Mouse (Mus musculus): ENCODE measurements around the gene Dld. TPM values are rescaled to one million over a fixed set of nuclear protein-coding genes. Genes with fewer than 3 reads are reported as not detected.

Gene Dld
- polyA plus RNA-seq (2012; rRNA removed): 8.2 and 15.9 TPM in 2 replicates

DNA sequence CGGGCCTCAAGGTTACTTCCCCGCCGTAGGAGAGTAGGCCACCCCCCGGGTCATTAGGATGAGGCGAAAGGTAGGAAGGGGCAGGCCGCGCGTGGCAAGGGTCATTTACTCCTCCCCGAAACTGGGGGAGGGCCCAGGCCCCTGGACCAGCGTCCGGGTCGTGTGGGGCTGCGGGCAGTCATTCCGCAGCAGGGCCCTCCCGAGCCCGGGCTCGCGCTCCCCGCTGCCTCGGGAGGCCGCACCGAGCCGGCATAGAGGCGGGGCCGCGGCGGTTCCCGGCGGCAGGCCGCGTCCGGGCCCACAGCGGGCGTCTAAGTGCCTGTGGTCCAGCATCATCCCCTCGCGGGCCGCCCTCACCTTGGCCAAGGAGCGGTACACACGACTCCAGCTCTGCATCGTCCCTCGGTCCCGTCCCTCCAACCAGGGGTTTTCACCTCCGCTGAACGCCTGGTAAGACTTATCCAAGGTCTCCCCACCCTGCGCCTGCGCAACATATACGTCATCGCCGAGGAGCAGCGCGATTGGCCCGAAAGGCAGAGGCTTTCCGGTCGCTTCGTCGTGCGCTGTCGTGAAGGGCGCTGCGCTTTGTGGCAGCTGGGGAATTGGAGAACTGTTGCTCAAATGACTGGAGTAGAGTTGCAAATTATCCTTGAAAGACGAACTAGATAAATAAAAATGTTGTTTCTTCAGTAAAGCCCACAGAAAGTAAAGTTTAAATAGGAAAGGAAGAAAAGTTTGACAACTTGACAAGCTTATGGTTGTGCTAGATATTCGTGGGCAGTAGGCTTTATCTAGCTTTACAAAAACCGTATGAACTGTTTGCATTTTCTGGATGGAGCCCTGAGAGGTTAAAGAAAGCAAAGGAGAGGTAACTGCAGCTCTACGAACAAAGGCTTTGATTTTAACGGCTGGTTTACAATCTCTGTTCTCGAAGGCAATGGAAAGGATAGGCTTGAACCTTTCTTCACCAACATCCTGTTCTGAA lies at the start of gene Dld:
Gene Dld (minus strand): TSS at position 510 of the 985 bp plus-strand sequence.
- peak within 1 kb of the TSS; percentile 87 for H3K4me3 ChIP-seq (replicated peaks; ENCODE audit: extremely low read depth, low read depth, low read length)
- DNase-seq: peak; percentile 94
- TF ChIP-seq POLR2A (IDR thresholded peaks at IDR 0.05; ENCODE audit: borderline replicate concordance, extremely low read depth, low read depth, low read length) (peak; percentile 90; the same call in 1 of the 2 replicates), CTCF (IDR thresholded peaks at IDR 0.05; ENCODE audit: insufficient read depth, low read length) (no peak)
- 5% methylated on average over 66 of the region's 66 CpGs for WGBS
- peaks cover 4% of the 10 kb centered on the region; the same call in 1 of the 2 replicates for H3K4me1 ChIP-seq (ENCODE audit: control insufficient read depth, insufficient read depth, low read length)

DNA sequence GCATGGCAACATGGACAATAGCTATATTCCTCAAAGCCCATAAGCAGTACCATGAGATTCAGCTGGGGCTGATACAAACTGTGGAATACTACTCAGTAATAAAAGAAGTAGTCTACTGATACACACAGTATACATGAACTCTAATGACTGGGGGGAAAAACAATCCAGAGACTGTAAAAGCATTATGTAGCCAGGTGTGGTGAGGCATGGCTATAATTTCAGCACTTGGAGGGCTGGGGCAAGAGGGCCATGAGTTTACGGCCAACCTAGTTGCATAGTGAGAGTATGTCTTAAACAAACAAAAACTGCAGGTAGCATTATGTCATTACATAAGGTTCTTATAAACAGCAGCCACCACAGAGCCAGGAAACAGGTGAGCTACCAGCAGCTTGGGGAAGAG lies 49.6 kb upstream of the Dld start:
- no peaks in the 10 kb centered on the region for H3K4me1 ChIP-seq (ENCODE audit: control insufficient read depth, insufficient read depth, low read length)
- WGBS: 69% methylated on average over 1 of the region's 1 CpGs
- H3K4me3 ChIP-seq (replicated peaks; ENCODE audit: extremely low read depth, low read depth, low read length): no peak overlapping the region
- TF ChIP-seq POLR2A (IDR thresholded peaks at IDR 0.05; ENCODE audit: borderline replicate concordance, extremely low read depth, low read depth, low read length): no peak
- TF ChIP-seq CTCF (IDR thresholded peaks at IDR 0.05; ENCODE audit: insufficient read depth, low read length): no peak
- no peak for DNase-seq

DNA sequence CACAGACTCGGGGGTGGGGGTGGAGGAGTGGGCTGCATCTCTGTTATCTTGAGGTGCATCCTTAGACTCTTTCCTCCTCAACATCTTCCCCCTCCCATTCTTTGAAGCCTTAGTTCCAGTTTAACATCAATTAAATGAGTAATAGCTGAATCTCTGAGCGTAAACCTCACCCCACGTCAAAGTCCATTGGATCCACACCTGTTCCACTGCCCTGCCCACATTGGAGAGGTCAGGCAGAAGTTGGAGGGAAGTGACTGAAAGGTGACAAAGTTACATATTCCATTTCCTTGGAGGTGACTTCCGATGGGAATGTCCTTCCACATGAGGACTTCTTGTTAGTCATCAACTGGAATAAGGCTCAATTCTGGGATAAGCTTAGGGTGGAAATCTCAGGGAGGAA lies 46.5 kb upstream of the Dld start:
- Histone ChIP-seq H3K4me1 (ENCODE audit: control insufficient read depth, insufficient read depth, low read length) (no peaks in the 10 kb centered on the region), H3K4me3 (replicated peaks; ENCODE audit: extremely low read depth, low read depth, low read length) (no peak overlapping the region)
- TF ChIP-seq POLR2A (IDR thresholded peaks at IDR 0.05; ENCODE audit: borderline replicate concordance, extremely low read depth, low read depth, low read length) (no peak), CTCF (IDR thresholded peaks at IDR 0.05; ENCODE audit: insufficient read depth, low read length) (no peak)
- WGBS: 83% methylated on average over 4 of the region's 4 CpGs
- DNase-seq: no peak

DNA sequence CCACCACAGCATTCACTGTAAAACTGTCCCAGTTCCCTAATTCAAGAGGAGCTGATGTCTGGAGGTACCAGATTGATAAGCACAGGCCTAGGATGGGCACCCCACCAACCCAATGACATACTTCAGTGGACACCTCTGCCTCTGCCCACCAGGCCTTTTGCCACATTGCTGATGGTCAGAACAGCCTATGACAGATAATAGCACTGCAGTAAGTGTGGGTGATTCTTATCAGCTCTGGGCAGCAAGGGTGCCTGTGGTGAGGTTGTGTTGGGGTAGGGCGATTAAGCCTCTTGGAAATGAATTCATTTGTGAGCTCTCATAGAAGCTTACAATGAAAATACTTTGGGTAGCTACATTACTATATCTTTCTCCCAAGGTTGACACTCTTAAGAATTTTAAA lies 44.6 kb upstream of the Dld start:
- H3K4me3 ChIP-seq (replicated peaks; ENCODE audit: extremely low read depth, low read depth, low read length): no peak overlapping the region
- no peak for DNase-seq
- 90% methylated on average over 1 of the region's 1 CpGs for WGBS
- no peaks in the 10 kb centered on the region for H3K4me1 ChIP-seq (ENCODE audit: control insufficient read depth, insufficient read depth, low read length)
- TF ChIP-seq CTCF (IDR thresholded peaks at IDR 0.05; ENCODE audit: insufficient read depth, low read length) (no peak), POLR2A (IDR thresholded peaks at IDR 0.05; ENCODE audit: borderline replicate concordance, extremely low read depth, low read depth, low read length) (no peak)

DNA sequence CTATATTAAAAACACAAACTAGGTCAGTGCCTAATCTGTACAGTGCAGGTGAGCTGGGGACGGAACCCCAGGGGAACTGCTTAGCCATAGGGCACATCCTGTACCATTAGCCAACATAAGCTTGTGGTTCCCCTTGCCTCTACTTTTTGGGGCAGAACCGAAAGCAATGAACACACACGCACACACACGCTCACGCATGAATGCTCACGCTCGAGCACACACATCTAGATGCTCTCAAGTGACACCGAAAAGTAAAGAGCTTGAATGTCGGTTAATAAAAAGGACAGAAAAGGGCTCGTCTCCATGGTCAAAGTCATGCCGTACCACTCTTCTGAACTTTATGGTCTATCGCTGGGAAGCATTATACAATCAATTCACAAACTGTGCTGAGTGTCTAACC lies 40.4 kb upstream of the Dld start:
- Histone ChIP-seq H3K4me3 (replicated peaks; ENCODE audit: extremely low read depth, low read depth, low read length) (no peak overlapping the region), H3K4me1 (ENCODE audit: control insufficient read depth, insufficient read depth, low read length) (0 out of 2 replicates have a peak, but pooled peaks cover 2% of the 10 kb centered on the region)
- no peak for TF ChIP-seq POLR2A (IDR thresholded peaks at IDR 0.05; ENCODE audit: borderline replicate concordance, extremely low read depth, low read depth, low read length)
- TF ChIP-seq CTCF (IDR thresholded peaks at IDR 0.05; ENCODE audit: insufficient read depth, low read length): no peak
- 92% methylated on average over 12 of the region's 12 CpGs for WGBS
- DNase-seq: no peak

DNA sequence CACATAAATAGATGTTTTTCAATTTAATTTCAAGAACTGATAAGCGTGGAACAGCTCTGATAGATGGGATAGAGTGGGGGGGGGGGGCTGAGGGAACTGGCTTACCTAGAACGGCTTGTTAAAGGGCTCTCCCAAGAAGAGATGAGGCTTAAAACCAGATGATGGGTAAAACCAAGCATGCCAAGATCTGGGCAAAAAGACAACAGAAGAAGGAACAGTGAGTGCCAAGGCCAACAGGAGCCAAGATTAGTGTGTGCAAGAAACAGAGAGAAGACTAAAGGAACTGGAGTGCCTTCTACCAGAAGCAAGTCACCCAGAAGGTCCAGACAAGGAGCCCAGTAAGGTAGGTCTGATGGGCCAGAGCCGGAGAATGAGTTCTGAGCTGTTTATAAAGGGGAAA lies 39.3 kb upstream of the Dld start, which contains the start of gene Slc26a3:
Gene Slc26a3 (plus strand): TSS at position 301 of the 400 bp plus-strand sequence.
- no peak within 1 kb of the TSS for H3K4me3 ChIP-seq (replicated peaks; ENCODE audit: extremely low read depth, low read depth, low read length)
- no peak for TF ChIP-seq CTCF (IDR thresholded peaks at IDR 0.05; ENCODE audit: insufficient read depth, low read length)
- TF ChIP-seq POLR2A (IDR thresholded peaks at IDR 0.05; ENCODE audit: borderline replicate concordance, extremely low read depth, low read depth, low read length): no peak
- WGBS: 90% methylated on average over 3 of the region's 3 CpGs
- 0 out of 2 replicates have a peak, but pooled peaks cover 2% of the 10 kb centered on the region for H3K4me1 ChIP-seq (ENCODE audit: control insufficient read depth, insufficient read depth, low read length)
- DNase-seq: no peak

DNA sequence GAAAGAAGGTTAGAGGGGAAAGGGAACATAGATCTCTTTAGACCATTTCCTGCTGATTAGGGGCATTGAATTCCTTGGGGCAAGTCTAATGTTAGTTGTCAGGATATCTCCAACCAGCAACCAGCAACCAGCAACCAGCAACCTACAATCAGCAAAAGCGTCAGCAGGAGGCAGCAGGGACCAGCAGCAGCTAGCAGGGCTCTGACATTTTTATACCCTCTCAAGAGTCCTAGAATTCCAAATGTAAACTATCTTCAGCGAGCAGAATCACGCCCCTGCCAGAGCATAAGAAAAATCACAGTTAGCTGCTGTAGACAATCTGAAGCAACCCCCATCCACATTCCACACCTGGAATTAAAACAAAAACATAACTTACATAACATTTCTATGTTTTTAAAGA lies 36.0 kb upstream of the Dld start:
- WGBS: 35% methylated on average over 3 of the region's 3 CpGs
- TF ChIP-seq CTCF (IDR thresholded peaks at IDR 0.05; ENCODE audit: insufficient read depth, low read length): peak; percentile 44; the same call in 1 of the 2 replicates
- no peak for TF ChIP-seq POLR2A (IDR thresholded peaks at IDR 0.05; ENCODE audit: borderline replicate concordance, extremely low read depth, low read depth, low read length)
- Histone ChIP-seq H3K4me1 (ENCODE audit: control insufficient read depth, insufficient read depth, low read length) (peaks cover 2% of the 10 kb centered on the region; the same call in 1 of the 2 replicates), H3K4me3 (replicated peaks; ENCODE audit: extremely low read depth, low read depth, low read length) (no peak overlapping the region)
- no peak for DNase-seq

DNA sequence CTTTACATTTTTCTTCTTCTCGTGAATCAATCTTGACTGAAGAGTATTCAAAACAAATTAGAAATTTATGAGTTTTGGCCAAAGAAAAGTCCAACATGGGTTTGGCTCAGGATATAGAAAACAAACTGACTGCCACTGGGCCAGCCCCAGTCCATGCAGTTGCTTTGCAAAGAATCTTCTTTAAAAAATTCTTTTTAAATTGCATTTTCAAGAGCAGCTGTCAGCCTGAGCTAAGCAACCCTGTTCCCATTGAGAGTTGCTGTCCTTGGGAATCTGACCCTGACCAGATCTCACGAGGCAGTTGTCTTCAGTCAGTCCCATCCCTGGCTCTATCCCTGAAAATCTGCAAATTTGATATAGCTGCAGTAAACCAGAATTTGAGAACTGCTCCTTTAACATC lies 31.2 kb upstream of the Dld start:
- 29% methylated on average over 2 of the region's 2 CpGs for WGBS
- H3K4me1 ChIP-seq (ENCODE audit: control insufficient read depth, insufficient read depth, low read length): peaks cover 2% of the 10 kb centered on the region; the same call in 1 of the 2 replicates
- TF ChIP-seq POLR2A (IDR thresholded peaks at IDR 0.05; ENCODE audit: borderline replicate concordance, extremely low read depth, low read depth, low read length) (no peak), CTCF (IDR thresholded peaks at IDR 0.05; ENCODE audit: insufficient read depth, low read length) (no peak)
- no peak overlapping the region for H3K4me3 ChIP-seq (replicated peaks; ENCODE audit: extremely low read depth, low read depth, low read length)
- no peak for DNase-seq

DNA sequence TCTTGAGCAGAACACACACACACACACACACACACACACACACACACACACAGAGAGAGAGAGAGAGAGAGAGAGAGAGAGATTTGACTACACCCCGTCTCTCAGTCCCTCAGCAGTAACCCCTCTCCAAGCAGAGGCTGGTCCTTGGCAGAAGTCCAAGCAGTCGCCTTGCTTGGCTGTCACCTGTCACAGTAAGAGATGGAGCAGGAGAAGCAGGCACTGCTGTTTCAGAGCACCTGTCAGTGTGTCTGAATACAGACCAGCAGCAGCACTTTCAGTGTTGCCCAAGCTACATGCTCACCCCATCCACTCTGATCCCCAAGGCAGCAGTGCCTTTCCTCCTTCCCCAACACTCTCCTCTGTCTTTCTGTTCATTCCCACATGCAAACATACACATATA lies 29.6 kb upstream of the Dld start:
- TF ChIP-seq POLR2A (IDR thresholded peaks at IDR 0.05; ENCODE audit: borderline replicate concordance, extremely low read depth, low read depth, low read length) (no peak), CTCF (IDR thresholded peaks at IDR 0.05; ENCODE audit: insufficient read depth, low read length) (no peak)
- WGBS: 9% methylated on average over 2 of the region's 2 CpGs
- Histone ChIP-seq H3K4me1 (ENCODE audit: control insufficient read depth, insufficient read depth, low read length) (no peaks in the 10 kb centered on the region; the same call in 1 of the 2 replicates), H3K4me3 (replicated peaks; ENCODE audit: extremely low read depth, low read depth, low read length) (no peak overlapping the region)
- DNase-seq: no peak
